ENCODE assay signal across 18 mouse cellular contexts in genomic region chr16:89861531-89861930, GRCm38 (mm10).
DNase-seq lines count a peak whose midpoint lies in the region; TF ChIP-seq lines count a peak whose summit lies in the region.
"Had no signal": no experiment of that assay in that cellular context is flagged by ENCODE, and none has a peak within 500 bp of the region (broad histone marks: within the 10 kb centered on the region; RNA-seq: fewer than 3 reads in every experiment).

No protein-coding gene starts in this region.

- WGBS in lung, adult 2 months, result 40% methylated on average over 5 of the region's 5 CpGs
- 47% methylated on average over 5 of the region's 5 CpGs for WGBS in olfactory bulb, adult 2 months

- no peak for TF ChIP-seq CTCF in lung, adult 2 months (IDR thresholded peaks at IDR 0.05; ENCODE audit: insufficient read depth, low read length)
- TF ChIP-seq CTCF in olfactory bulb, adult 2 months (IDR thresholded peaks at IDR 0.05; ENCODE audit: insufficient read depth, low read depth, low read length), result no peak

- no peaks in the 10 kb centered on the region for H3K4me1 ChIP-seq in lung, adult 2 months (ENCODE audit: control insufficient read depth, insufficient read depth, low read length)
- H3K4me1 ChIP-seq in olfactory bulb, adult 2 months (ENCODE audit: control insufficient read depth, insufficient read depth, low read length), result peaks cover 28% of the 10 kb centered on the region
- H3K4me1 ChIP-seq: liver, embryonic 13.5 days had no signal

- no peak for TF ChIP-seq POLR2A in lung, adult 2 months (IDR thresholded peaks at IDR 0.05; ENCODE audit: borderline replicate concordance, extremely low read depth, low read depth, low read length)
- TF ChIP-seq POLR2A in olfactory bulb, adult 2 months (IDR thresholded peaks at IDR 0.05; ENCODE audit: insufficient read depth, low read depth, low read length), result no peak

- peak overlapping the region; percentile 44; the same call in 1 of the 2 replicates for H3K27ac ChIP-seq in olfactory bulb, adult 2 months (ENCODE audit: insufficient read depth, low read depth, low read length)
- H3K27ac ChIP-seq: heart, embryonic 13.5 days; kidney, postnatal 0 days; liver, embryonic 13.5 days; macrophage; midbrain, embryonic 12.5 days had no signal

- intact Hi-C loops in heart, postnatal 14 days (cut with DNase I), result no loop called here

- peak; percentile 28 to 51 for DNase-seq in lung, adult 18-20 months
- no peak for DNase-seq in lung, adult 2 months
- peak; percentile 43 for DNase-seq in R1 (ENCODE audit: low read depth, low spot score)
- DNase-seq in fat pad, adult 2 months (ENCODE audit: extremely low read depth, low read depth, low spot score), result peak; percentile 46
- no peak for DNase-seq in cerebellum, adult 11 months
- DNase-seq in left cerebral cortex, adult 11 months (ENCODE audit: low spot score), result no peak
- no peak for DNase-seq in heart, postnatal 14 days
- DNase-seq: cerebellum, postnatal 14 days; gastrocnemius, postnatal 25 days; heart, postnatal 4 days; layer of hippocampus, postnatal 36 days; liver, embryonic 13.5 days; thymus, adult 2 months had no signal

- H3K4me3 ChIP-seq in lung, adult 2 months (replicated peaks; ENCODE audit: extremely low read depth, low read depth, low read length), result no peak overlapping the region
- no peak overlapping the region for H3K4me3 ChIP-seq in olfactory bulb, adult 2 months (ENCODE audit: insufficient read depth, low read depth, low read length)
- H3K4me3 ChIP-seq: heart, embryonic 13.5 days; liver, embryonic 13.5 days; midbrain, embryonic 12.5 days had no signal

Comparison
In these comparisons a context has a peak if more than half of its experiments do, and no peak if none do; other contexts are left out.
1. DNase-seq: peak in lung, adult 18-20 months (2 of 2), R1 (single experiment) and fat pad, adult 2 months (single experiment); none in lung, adult 2 months (single experiment), cerebellum, adult 11 months (single experiment), left cerebral cortex, adult 11 months (single experiment) and heart, postnatal 14 days (0 of 2).